8 mouse cellular contexts compared by ENCODE assay signal in genomic region chr19:15947237-15947636, GRCm38 (mm10). TPM values are rescaled to one million over a fixed set of nuclear protein-coding genes. Genes with fewer than 3 reads are reported as not detected.
DNase-seq lines count a peak whose midpoint lies in the region; ATAC-seq and TF ChIP-seq lines count a peak whose summit lies in the region.

Gene Psat1 (minus strand): TSS chr19:15947337.

- DNase-seq in heart, postnatal 0 days (ENCODE audit: low spot score): no peak
- no peak for DNase-seq in heart, adult 11 months
- no peak for DNase-seq in forebrain, embryonic 14.5 days (ENCODE audit: low spot score)
- no peak for DNase-seq in left cerebral cortex, postnatal 25 days (ENCODE audit: low spot score in 2 of 2)
- DNase-seq in cerebellum, adult 9-11 months: no peak
- no peak for DNase-seq in cerebellum, adult 9-10 months

- no peak for TF ChIP-seq CTCF in heart, postnatal 0 days (IDR thresholded peaks at IDR 0.05; ENCODE audit: low read depth)

- no peak within 1 kb of the TSS for H3K4me3 ChIP-seq in heart, postnatal 0 days (ENCODE audit: low read depth, low read length)
- no peak within 1 kb of the TSS for H3K4me3 ChIP-seq in forebrain, embryonic 14.5 days (ENCODE audit: low read depth, low read length)
- no peak within 1 kb of the TSS for H3K4me3 ChIP-seq in neural tube, embryonic 14.5 days (ENCODE audit: low read depth, low read length)

- H3K4me2 ChIP-seq in heart, postnatal 0 days (ENCODE audit: low read depth, low read length): no peak within 1 kb of the TSS
- H3K4me2 ChIP-seq in forebrain, embryonic 14.5 days (ENCODE audit: low read length): no peak within 1 kb of the TSS
- H3K4me2 ChIP-seq in neural tube, embryonic 14.5 days (ENCODE audit: low read depth, low read length): no peak within 1 kb of the TSS

- H3K9me3 ChIP-seq in heart, postnatal 0 days (replicated peaks; ENCODE audit: control insufficient read depth, low read length): no peaks in the 10 kb centered on the region
- H3K9me3 ChIP-seq in forebrain, embryonic 14.5 days (replicated peaks; ENCODE audit: control insufficient read depth, low read length): no peaks in the 10 kb centered on the region
- H3K9me3 ChIP-seq in neural tube, embryonic 14.5 days (ENCODE audit: control insufficient read depth, low read length): no peaks in the 10 kb centered on the region

- H3K36me3 ChIP-seq in heart, postnatal 0 days (replicated peaks; ENCODE audit: control insufficient read depth, insufficient read depth, low read length): no peaks in the 10 kb centered on the region
- no peaks in the 10 kb centered on the region for H3K36me3 ChIP-seq in forebrain, embryonic 14.5 days (ENCODE audit: control insufficient read depth, insufficient read depth, low read length)
- no peaks in the 10 kb centered on the region for H3K36me3 ChIP-seq in neural tube, embryonic 14.5 days (ENCODE audit: control insufficient read depth, insufficient read depth, low read length)

- H3K4me1 ChIP-seq in heart, postnatal 0 days (ENCODE audit: control insufficient read depth, insufficient read depth): no peaks in the 10 kb centered on the region
- no peaks in the 10 kb centered on the region for H3K4me1 ChIP-seq in forebrain, embryonic 14.5 days (ENCODE audit: control insufficient read depth, insufficient read depth, low read length)
- no peaks in the 10 kb centered on the region for H3K4me1 ChIP-seq in neural tube, embryonic 14.5 days (ENCODE audit: control insufficient read depth, insufficient read depth, low read length)

- H3K9ac ChIP-seq in heart, postnatal 0 days (replicated peaks; ENCODE audit: low read depth, low read length): no peak within 1 kb of the TSS
- no peak within 1 kb of the TSS for H3K9ac ChIP-seq in forebrain, embryonic 14.5 days (ENCODE audit: low read length)
- H3K9ac ChIP-seq in neural tube, embryonic 14.5 days (replicated peaks; ENCODE audit: low read depth, low read length): no peak within 1 kb of the TSS

- TF ChIP-seq EP300 in heart, postnatal 0 days (IDR thresholded peaks at IDR 0.05; ENCODE audit: low read depth): no peak

- ATAC-seq in heart, postnatal 0 days (ENCODE audit: insufficient read depth, low read depth): no peak
- no peak for ATAC-seq in activated CD4-positive, CD25-positive, alpha-beta regulatory T cell, adult 4 months
- ATAC-seq in forebrain, embryonic 14.5 days: no peak
- ATAC-seq in neural tube, embryonic 14.5 days (ENCODE audit: low read depth): no peak

- no peaks in the 10 kb centered on the region for H3K27me3 ChIP-seq in heart, postnatal 0 days (ENCODE audit: control insufficient read depth, insufficient read depth, low read length)
- H3K27me3 ChIP-seq in forebrain, embryonic 14.5 days (replicated peaks; ENCODE audit: control insufficient read depth, insufficient read depth, low read length): no peaks in the 10 kb centered on the region
- no peaks in the 10 kb centered on the region for H3K27me3 ChIP-seq in neural tube, embryonic 14.5 days (ENCODE audit: control insufficient read depth, insufficient read depth, low read length)

- intact Hi-C loops in left cerebral cortex, postnatal 25 days (cut with DNase I): no loop called here

- no peak within 1 kb of the TSS for H3K27ac ChIP-seq in heart, postnatal 0 days (ENCODE audit: low read depth)
- H3K27ac ChIP-seq in forebrain, embryonic 14.5 days (ENCODE audit: low read depth, low read length): no peak within 1 kb of the TSS
- no peak within 1 kb of the TSS for H3K27ac ChIP-seq in neural tube, embryonic 14.5 days (ENCODE audit: low read depth, low read length)

- 68% methylated on average over 7 of the region's 7 CpGs for WGBS in heart, postnatal 0 days
- WGBS in forebrain, embryonic 14.5 days: 91% methylated on average over 7 of the region's 7 CpGs
- 86% methylated on average over 7 of the region's 7 CpGs for WGBS in neural tube, embryonic 14.5 days

RNA-seq across cellular contexts. Expression of gene Psat1, which starts in this region (rescaled TPM):
- 30.6 and 55.3 TPM in 2 replicates for total RNA-seq in heart, postnatal 0 days (2014; rRNA removed; ENCODE audit: low replicate concordance)
- polyA plus RNA-seq in heart, postnatal 0 days (2015; fragmentation: Nextera tagmentation; extraction: Ambion mirVana): 20.3 and 20.4 TPM in 2 replicates
- 10 to 100 TPM; 59.0 to 61.6 TPM for polyA plus RNA-seq in activated CD4-positive, CD25-positive, alpha-beta regulatory T cell, adult 4 months (2017; shearing (Covaris generic))
- polyA plus RNA-seq in forebrain, embryonic 14.5 days (2014; fragmentation: Nextera tagmentation; extraction: Ambion mirVana): 128 and 147 TPM in 2 replicates
- total RNA-seq in left cerebral cortex, postnatal 25 days (2021): 100 to 1,000 TPM; 110 to 116 TPM
- 65.9 and 66.7 TPM in 2 replicates for polyA plus RNA-seq in neural tube, embryonic 14.5 days (2014; fragmentation: Nextera tagmentation; extraction: Ambion mirVana)
